Mouse (Mus musculus): ENCODE data around the gene Rasl12. TPM values are rescaled to one million over a fixed set of nuclear protein-coding genes. Genes with fewer than 3 reads are reported as not detected.

The Rasl12 gene
- polyA plus RNA-seq, 1 experiment: 4.4 TPM

GRCm38 (mm10) chr9:65374468-65375162 lies 23.7 kb upstream of the Rasl12 start:
- no peak for TF ChIP-seq POLR2A (IDR thresholded peaks at IDR 0.05; ENCODE audit: extremely low read depth, insufficient read depth, low read length)
- no peak for TF ChIP-seq CTCF (IDR thresholded peaks at IDR 0.05; ENCODE audit: extremely low read depth, insufficient read depth, low read length)
- no peak overlapping the region for H3K27ac ChIP-seq (ENCODE audit: insufficient read depth, low read length)
- no peak overlapping the region for H3K4me3 ChIP-seq (ENCODE audit: insufficient read depth, low read length)
- H3K4me1 ChIP-seq (ENCODE audit: control insufficient read depth, insufficient read depth, low read length): 0 out of 2 replicates have a peak, but pooled peaks cover 1% of the 10 kb centered on the region

GRCm38 (mm10) chr9:65375163-65375934 lies 23.0 kb upstream of the Rasl12 start:
- Histone ChIP-seq H3K4me3 (ENCODE audit: insufficient read depth, low read length) (no peak overlapping the region), H3K4me1 (ENCODE audit: control insufficient read depth, insufficient read depth, low read length) (0 out of 2 replicates have a peak, but pooled peaks cover 1% of the 10 kb centered on the region), H3K27ac (ENCODE audit: insufficient read depth, low read length) (no peak overlapping the region)
- TF ChIP-seq CTCF (IDR thresholded peaks at IDR 0.05; ENCODE audit: extremely low read depth, insufficient read depth, low read length): no peak
- no peak for TF ChIP-seq POLR2A (IDR thresholded peaks at IDR 0.05; ENCODE audit: extremely low read depth, insufficient read depth, low read length)

DNA sequence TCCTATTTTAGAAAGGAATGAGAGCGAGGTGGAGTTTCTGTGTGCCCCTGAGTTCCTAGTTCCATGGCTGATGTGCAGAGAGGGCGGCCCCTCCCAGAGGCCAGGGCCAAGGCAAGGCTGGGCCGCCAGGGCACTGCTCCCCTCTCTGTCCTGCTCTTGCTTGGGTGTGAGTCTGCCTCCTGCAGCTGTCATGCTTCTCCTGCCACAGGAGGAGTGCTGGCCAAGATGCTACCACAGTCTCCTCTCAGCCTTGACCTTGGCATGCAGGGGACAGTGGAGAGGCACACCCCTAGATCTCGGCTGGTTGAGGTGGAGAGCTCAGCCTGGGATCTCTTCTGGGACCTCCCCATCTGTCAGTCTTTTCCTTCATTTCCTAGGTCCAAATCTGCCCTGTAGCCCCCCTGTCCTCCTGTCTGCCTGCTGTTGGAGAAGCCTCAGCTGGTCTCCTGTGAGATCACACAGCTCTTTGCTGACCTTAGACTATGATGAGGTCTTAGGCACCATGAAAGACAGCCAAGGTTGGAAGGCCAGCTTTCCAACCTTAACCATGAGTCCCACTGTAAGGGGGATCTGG lies 17.2 kb upstream of the Rasl12 start:
- TF ChIP-seq CTCF (IDR thresholded peaks at IDR 0.05; ENCODE audit: extremely low read depth, insufficient read depth, low read length) (no peak), POLR2A (IDR thresholded peaks at IDR 0.05; ENCODE audit: extremely low read depth, insufficient read depth, low read length) (no peak)
- no peak overlapping the region for H3K27ac ChIP-seq (ENCODE audit: insufficient read depth, low read length)

GRCm38 (mm10) chr9:65382031-65382750 lies 16.1 kb upstream of the Rasl12 start:
- no peaks in the 10 kb centered on the region for H3K4me1 ChIP-seq (ENCODE audit: control insufficient read depth, insufficient read depth, low read length)
- no peak overlapping the region for H3K4me3 ChIP-seq (ENCODE audit: insufficient read depth, low read length)
- no peak overlapping the region for H3K27ac ChIP-seq (ENCODE audit: insufficient read depth, low read length)
- TF ChIP-seq POLR2A (IDR thresholded peaks at IDR 0.05; ENCODE audit: extremely low read depth, insufficient read depth, low read length) (no peak), CTCF (IDR thresholded peaks at IDR 0.05; ENCODE audit: extremely low read depth, insufficient read depth, low read length) (no peak)

More for the DNA sequence above, 17.2 kb upstream of the Rasl12 start:
- Histone ChIP-seq H3K4me1 (ENCODE audit: control insufficient read depth, insufficient read depth, low read length) (no peaks in the 10 kb centered on the region), H3K4me3 (ENCODE audit: insufficient read depth, low read length) (no peak overlapping the region)

DNA sequence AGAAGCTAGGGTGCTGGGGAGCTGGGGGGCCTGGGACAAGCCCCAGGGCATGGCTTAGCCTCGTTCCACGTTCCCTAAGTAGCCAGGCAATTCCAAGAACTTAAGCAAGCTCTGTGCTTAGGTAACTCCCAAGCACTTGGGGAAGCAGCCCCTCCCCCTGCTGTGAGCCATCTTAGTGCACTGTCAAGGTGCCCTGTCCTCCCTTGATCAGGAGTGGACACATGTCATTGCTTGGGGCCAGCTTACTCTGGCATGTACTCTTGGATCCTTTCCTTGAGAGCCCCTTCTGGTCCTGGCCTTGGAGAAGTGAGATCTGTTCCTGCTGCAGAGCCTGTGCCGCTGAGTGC lies 15.6 kb upstream of the Rasl12 start:
- TF ChIP-seq CTCF (IDR thresholded peaks at IDR 0.05; ENCODE audit: extremely low read depth, insufficient read depth, low read length) (no peak), POLR2A (IDR thresholded peaks at IDR 0.05; ENCODE audit: extremely low read depth, insufficient read depth, low read length) (no peak)
- no peaks in the 10 kb centered on the region for H3K4me1 ChIP-seq (ENCODE audit: control insufficient read depth, insufficient read depth, low read length)
- H3K4me3 ChIP-seq (ENCODE audit: insufficient read depth, low read length): no peak overlapping the region
- no peak overlapping the region for H3K27ac ChIP-seq (ENCODE audit: insufficient read depth, low read length)

DNA sequence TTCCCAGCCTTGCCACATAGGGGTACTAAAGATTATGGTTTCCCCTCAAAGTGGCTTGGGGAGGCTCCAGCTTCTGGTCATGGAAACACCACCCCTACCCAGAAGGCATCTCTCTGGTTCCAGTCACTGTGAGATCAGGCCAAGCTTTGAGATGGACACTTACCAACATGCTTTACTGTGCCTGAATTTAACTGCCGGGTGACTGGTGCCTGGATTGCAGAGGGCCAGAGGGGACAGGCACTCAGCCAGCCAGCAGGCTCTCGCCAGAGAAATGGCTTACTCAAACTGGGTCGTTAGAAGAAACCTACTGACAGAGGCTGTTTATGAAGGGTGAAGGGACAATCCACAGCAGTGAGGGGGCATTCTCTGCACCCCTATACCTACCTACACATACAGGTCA lies 14.0 kb upstream of the Rasl12 start:
- no peaks in the 10 kb centered on the region for H3K4me1 ChIP-seq (ENCODE audit: control insufficient read depth, insufficient read depth, low read length)
- H3K4me3 ChIP-seq (ENCODE audit: insufficient read depth, low read length): no peak overlapping the region
- TF ChIP-seq CTCF (IDR thresholded peaks at IDR 0.05; ENCODE audit: extremely low read depth, insufficient read depth, low read length) (no peak), POLR2A (IDR thresholded peaks at IDR 0.05; ENCODE audit: extremely low read depth, insufficient read depth, low read length) (no peak)
- H3K27ac ChIP-seq (ENCODE audit: insufficient read depth, low read length): no peak overlapping the region

GRCm38 (mm10) chr9:65386373-65387140 lies 11.7 kb upstream of the Rasl12 start:
- Histone ChIP-seq H3K4me3 (ENCODE audit: insufficient read depth, low read length) (no peak overlapping the region), H3K4me1 (ENCODE audit: control insufficient read depth, insufficient read depth, low read length) (no peaks in the 10 kb centered on the region), H3K27ac (ENCODE audit: insufficient read depth, low read length) (no peak overlapping the region)
- TF ChIP-seq POLR2A (IDR thresholded peaks at IDR 0.05; ENCODE audit: extremely low read depth, insufficient read depth, low read length): no peak
- TF ChIP-seq CTCF (IDR thresholded peaks at IDR 0.05; ENCODE audit: extremely low read depth, insufficient read depth, low read length): no peak

- H3K4me3 ChIP-seq (ENCODE audit: insufficient read depth, low read length): no peak overlapping the region
- H3K4me1 ChIP-seq (ENCODE audit: control insufficient read depth, insufficient read depth, low read length): no peaks in the 10 kb centered on the region
- no peak overlapping the region for H3K27ac ChIP-seq (ENCODE audit: insufficient read depth, low read length)
- no peak for TF ChIP-seq CTCF (IDR thresholded peaks at IDR 0.05; ENCODE audit: extremely low read depth, insufficient read depth, low read length)
- TF ChIP-seq POLR2A (IDR thresholded peaks at IDR 0.05; ENCODE audit: extremely low read depth, insufficient read depth, low read length): no peak
Observed at GRCm38 (mm10) chr9:65390752-65391612, 7.3 kb upstream of the Rasl12 start.

Measured in cortical plate, adult 2 months (tissue).